Mouse (Mus musculus): ENCODE measurements at regions not wholly inside any gene's neighbourhood (a gene's known extent, or its start where the extent isn't known, plus 50 kb on each side); places are given as distances from the start of the nearest gene placed in this dataset.

GRCm38 (mm10) chr9:52289069-52289468, 120.7 kb upstream of the Zc3h12c start:
- ATAC-seq, result no peak

- ATAC-seq, result no peak
These were observed 119.4 kb upstream of the Zc3h12c start for GRCm38 (mm10) chr9:52287761-52288275.

GRCm38 (mm10) chr9:52287246-52287651, 118.9 kb upstream of the Zc3h12c start:
- no peak for ATAC-seq

- ATAC-seq, result no peak
These were observed 117.7 kb upstream of the Zc3h12c start for GRCm38 (mm10) chr9:52286104-52286503.

- ATAC-seq, result no peak
These were observed 115.2 kb upstream of the Zc3h12c start for GRCm38 (mm10) chr9:52283558-52283957.

- ATAC-seq, result no peak
These were observed 112.6 kb upstream of the Zc3h12c start for GRCm38 (mm10) chr9:52280995-52281394.

GRCm38 (mm10) chr9:52280556-52280955, 112.2 kb upstream of the Zc3h12c start:
- no peak for ATAC-seq

- no peak for ATAC-seq
These were observed 110.3 kb upstream of the Zc3h12c start for GRCm38 (mm10) chr9:52278701-52279023.

GRCm38 (mm10) chr9:52277954-52278700, 109.8 kb upstream of the Zc3h12c start:
- ATAC-seq, result no peak

GRCm38 (mm10) chr9:52273994-52274393, 105.6 kb upstream of the Zc3h12c start:
- ATAC-seq, result no peak

GRCm38 (mm10) chr9:52272668-52273067, 104.3 kb upstream of the Zc3h12c start:
- no peak for ATAC-seq

GRCm38 (mm10) chr9:52271345-52272116, 103.2 kb upstream of the Zc3h12c start:
- ATAC-seq, result no peak

GRCm38 (mm10) chr9:52261538-52261937, 93.2 kb upstream of the Zc3h12c start:
- no peak for ATAC-seq

- no peak for ATAC-seq
These were observed 91.1 kb upstream of the Zc3h12c start for GRCm38 (mm10) chr9:52259459-52259858.

- no peak for ATAC-seq
These were observed 87.3 kb upstream of the Zc3h12c start for GRCm38 (mm10) chr9:52255692-52256091.

GRCm38 (mm10) chr9:52254475-52254874, 86.1 kb upstream of the Zc3h12c start:
- ATAC-seq, result no peak

GRCm38 (mm10) chr9:52251455-52251854, 83.1 kb upstream of the Zc3h12c start:
- ATAC-seq, result no peak

- no peak for ATAC-seq
These were observed 78.3 kb upstream of the Zc3h12c start for GRCm38 (mm10) chr9:52246712-52247111.

GRCm38 (mm10) chr9:52244081-52244480, 75.7 kb upstream of the Zc3h12c start:
- ATAC-seq, result no peak

- ATAC-seq, result no peak
These were observed 74.7 kb upstream of the Zc3h12c start for GRCm38 (mm10) chr9:52243032-52243431.

- ATAC-seq, result no peak
These were observed 73.2 kb upstream of the Zc3h12c start for GRCm38 (mm10) chr9:52241577-52241976.

GRCm38 (mm10) chr9:52240585-52241320, 72.4 kb upstream of the Zc3h12c start:
- no peak for ATAC-seq

- ATAC-seq, result no peak
These were observed 66.4 kb upstream of the Zc3h12c start for GRCm38 (mm10) chr9:52234775-52235174.
